Mouse (Mus musculus): ENCODE data around the gene Marf1.

Gene Marf1

DNA sequence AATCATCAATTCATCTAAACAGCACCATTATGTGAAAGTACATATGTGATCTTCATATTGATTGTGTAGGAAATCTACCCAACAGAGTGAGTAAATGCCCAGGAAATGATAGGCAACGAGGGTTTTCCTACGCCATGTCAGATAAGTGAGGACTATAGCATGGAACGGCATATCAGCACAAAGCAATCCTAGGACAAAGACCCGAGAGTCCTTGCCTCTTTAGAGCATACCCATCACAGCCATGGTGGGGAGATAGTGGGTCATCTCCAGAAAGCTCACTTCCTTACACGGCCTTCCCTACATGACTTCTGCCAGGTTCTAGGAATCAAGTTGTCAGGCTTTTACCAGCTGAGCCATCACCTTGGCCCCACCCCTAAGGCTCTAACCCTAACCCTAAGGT is 103.3 kb downstream of the Marf1 start:
- no peak for DNase-seq (ENCODE audit: low spot score)
